Mouse (Mus musculus) intestine, embryonic 16.5 days (tissue): ENCODE results near the gene Slc10a2. TPM values are rescaled to one million over a fixed set of nuclear protein-coding genes. Genes with fewer than 3 reads are reported as not detected.
"Not testable (repeated sequence)": the region's sequence is repeated elsewhere in the genome, so short reads cannot be mapped to it uniquely, and the experiment has no call there.

Source experiments
- ATAC-seq: fragments of 200-750 bp; cut with Nextera tagmentation; 2 replicates; pipeline ENCODE4 v1.8.0; 2017; ENCODE audit warnings: moderate TSS enrichment, moderate library complexity
- H3K27ac ChIP-seq: fragments of 300-500 bp; sonication (generic); 2 replicates; pipeline ENCODE4 v1.5.1; 2014; ENCODE audit warnings: mild to moderate bottlenecking, low read length
- H3K27me3 ChIP-seq: fragments of 300-500 bp; sonication (generic); replicated peaks from 2 replicates; pipeline ENCODE4 v1.6.1; 2014; ENCODE audit warnings: low read length, control low read depth, mixed read lengths; ENCODE audit not compliant: control insufficient read depth, insufficient read depth
- H3K36me3 ChIP-seq: fragments of 300-500 bp; sonication (generic); 2 replicates; pipeline ENCODE4 v1.6.1; 2014; ENCODE audit warnings: low read length, control low read depth; ENCODE audit not compliant: control insufficient read depth, insufficient read depth
- H3K4me1 ChIP-seq: fragments of 300-500 bp; sonication (generic); 2 replicates; pipeline ENCODE4 v1.6.1; 2014; ENCODE audit warnings: low read length, control low read depth, mixed read lengths; ENCODE audit not compliant: control insufficient read depth, insufficient read depth
- H3K4me2 ChIP-seq: fragments of 300-500 bp; sonication (generic); 2 replicates; pipeline ENCODE4 v1.6.1; 2014; ENCODE audit warnings: low read depth, low read length, control low read depth
- H3K4me3 ChIP-seq: fragments of 300-500 bp; sonication (generic); 2 replicates; pipeline ENCODE4 v1.5.1; 2014; ENCODE audit warnings: mild to moderate bottlenecking, low read length
- H3K9ac ChIP-seq: fragments of 300-500 bp; sonication (generic); 2 replicates; pipeline ENCODE4 v1.6.1; 2014; ENCODE audit warnings: low read depth, low read length
- H3K9me3 ChIP-seq: fragments of 300-500 bp; sonication (generic); 2 replicates; pipeline ENCODE4 v1.6.1; 2016; ENCODE audit warnings: low read length, control low read depth; ENCODE audit not compliant: control insufficient read depth
- WGBS: fragments of 180-500 bp; shearing (Covaris S2); extraction: QIAGEN DNeasy Blood & Tissue Kit; methylation state at CpG from one replicate; pipeline ENCODE4 v1.1.7; 2014; 5-methylcytosine and 5-hydroxymethylcytosine counted together
- polyA plus RNA-seq: library from polyadenylated mRNA; unstranded; fragments of >200 nt; fragmentation: Nextera tagmentation; extraction: Ambion mirVana; gene quantifications from 2 replicates; pipeline ENCODE4 v1.2.1, GENCODE M21; 2015

Gene Slc10a2
- polyA plus RNA-seq = 0.80 and 0.81 TPM in 2 replicates

DNA sequence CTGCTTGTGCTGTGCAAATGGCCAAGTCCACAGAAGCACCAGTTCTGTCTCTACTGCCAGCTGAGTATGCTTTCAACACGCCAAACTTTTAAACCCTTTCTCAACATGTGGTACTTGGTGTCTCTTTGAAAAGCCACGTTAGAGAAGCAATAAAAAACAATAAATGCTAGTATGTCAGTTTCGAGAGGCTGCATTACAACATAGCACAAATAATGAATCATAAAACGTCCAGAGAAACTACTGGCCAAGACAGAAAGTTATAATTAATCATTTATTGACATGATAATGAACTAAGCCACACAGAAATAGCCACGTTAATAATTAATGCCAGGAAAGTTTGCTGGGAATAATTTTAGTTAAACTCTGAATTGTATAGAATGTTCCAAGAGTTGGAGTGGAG lies at the start of gene Slc10a2:
Gene Slc10a2, minus strand, starts transcription at position 166 of the 400 bp plus-strand sequence.
- H3K4me2 ChIP-seq = 0 out of 2 replicates have a peak within 1 kb of the TSS, but pooled peaks have one; percentile 12
- H3K4me1 ChIP-seq = no peaks in the 10 kb centered on the region
- H3K27ac ChIP-seq = no peak within 1 kb of the TSS
- 40% methylated on average over 5 of the region's 5 CpGs for WGBS
- 0 out of 2 replicates have a peak, but pooled peaks have one; percentile 37 for ATAC-seq
- H3K27me3 ChIP-seq = no peaks in the 10 kb centered on the region
- H3K4me3 ChIP-seq = no peak within 1 kb of the TSS
- no peak within 1 kb of the TSS for H3K9ac ChIP-seq
- H3K9me3 ChIP-seq = no peaks in the 10 kb centered on the region
- H3K36me3 ChIP-seq = no peaks in the 10 kb centered on the region

DNA sequence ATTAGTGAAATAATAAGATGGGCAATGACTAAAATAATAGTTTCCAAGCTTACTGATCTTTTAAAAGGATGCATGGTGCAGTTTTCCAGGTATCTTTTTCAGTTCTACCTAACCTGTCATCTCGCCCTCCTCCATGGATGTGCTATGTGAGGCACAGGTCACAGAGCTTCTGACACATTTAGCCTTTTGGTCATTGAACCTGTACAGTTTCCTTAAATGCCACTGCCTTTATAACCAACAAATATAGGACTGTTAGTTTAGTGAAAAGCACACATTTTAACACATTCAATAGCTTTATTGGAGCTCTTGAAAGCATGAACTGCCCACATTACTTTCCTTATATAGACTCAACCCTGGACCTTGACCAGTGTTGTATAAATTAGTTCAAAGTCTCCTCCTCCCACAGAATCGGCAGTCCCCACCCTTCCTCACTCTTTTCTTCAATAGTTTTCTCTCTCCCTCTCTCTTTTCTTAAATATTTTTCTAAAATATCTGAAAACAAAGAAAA lies 24.2 kb upstream of the Slc10a2 start:
- H3K9me3 ChIP-seq = no peaks in the 10 kb centered on the region
- H3K4me1 ChIP-seq = no peaks in the 10 kb centered on the region
- no peak overlapping the region for H3K4me3 ChIP-seq
- no peak overlapping the region for H3K9ac ChIP-seq
- H3K27ac ChIP-seq = no peak overlapping the region
- 61% methylated on average over 2 of the region's 2 CpGs for WGBS
- H3K36me3 ChIP-seq = no peaks in the 10 kb centered on the region
- peak; percentile 98 for ATAC-seq
- no peak overlapping the region for H3K4me2 ChIP-seq
- no peaks in the 10 kb centered on the region for H3K27me3 ChIP-seq

DNA sequence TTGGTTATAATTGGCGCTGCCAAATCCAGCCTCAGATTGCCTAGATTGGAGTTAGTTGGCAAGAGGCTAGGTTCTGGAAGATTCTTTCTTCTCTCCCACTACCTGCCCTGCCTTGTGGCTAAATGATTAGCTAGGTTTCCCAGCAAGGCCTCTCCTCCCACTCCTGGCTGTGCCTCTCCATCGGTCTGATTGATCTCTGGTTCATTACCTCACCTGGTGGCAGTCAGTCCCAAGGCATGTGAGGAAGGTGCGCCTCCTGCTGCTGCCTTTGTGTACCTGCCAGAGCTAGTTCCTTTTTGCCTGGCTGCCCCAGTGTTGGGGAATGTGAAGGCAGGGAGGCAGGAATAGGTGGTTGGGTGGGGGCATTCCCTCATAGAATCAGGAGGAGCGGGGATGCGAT lies 1.7 kb upstream of the Slc10a2 start:
- Histone ChIP-seq H3K4me3 (no peak overlapping the region), H3K9ac (no peak overlapping the region), H3K4me2 (no peak overlapping the region), H3K27ac (no peak overlapping the region), H3K36me3 (no peaks in the 10 kb centered on the region), H3K27me3 (no peaks in the 10 kb centered on the region), H3K9me3 (no peaks in the 10 kb centered on the region), H3K4me1 (no peaks in the 10 kb centered on the region)
- 56% methylated on average over 5 of the region's 5 CpGs for WGBS
- ATAC-seq = peak; percentile 97

DNA sequence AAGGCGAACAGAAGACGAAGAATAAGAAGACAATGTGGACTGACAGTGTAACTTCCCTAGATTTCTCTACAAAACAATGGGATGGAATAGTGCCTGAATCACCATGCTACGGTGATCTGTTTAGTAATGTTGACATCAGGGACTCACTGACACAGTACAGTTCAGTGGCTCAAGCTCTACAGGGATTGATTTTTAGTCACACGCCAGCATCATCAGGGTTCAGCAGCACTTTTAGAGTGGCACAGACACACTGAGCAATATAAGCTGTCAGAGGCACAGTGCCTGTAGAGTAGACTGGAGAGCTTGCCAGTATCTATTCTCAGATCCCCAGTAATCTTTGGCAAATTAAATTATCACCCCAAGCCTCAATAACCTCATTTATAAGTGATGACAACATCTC lies 9.8 kb downstream of the Slc10a2 start:
- H3K4me3 ChIP-seq = no peak overlapping the region
- ATAC-seq = no peak
- WGBS = 78% methylated on average over 4 of the region's 4 CpGs

DNA sequence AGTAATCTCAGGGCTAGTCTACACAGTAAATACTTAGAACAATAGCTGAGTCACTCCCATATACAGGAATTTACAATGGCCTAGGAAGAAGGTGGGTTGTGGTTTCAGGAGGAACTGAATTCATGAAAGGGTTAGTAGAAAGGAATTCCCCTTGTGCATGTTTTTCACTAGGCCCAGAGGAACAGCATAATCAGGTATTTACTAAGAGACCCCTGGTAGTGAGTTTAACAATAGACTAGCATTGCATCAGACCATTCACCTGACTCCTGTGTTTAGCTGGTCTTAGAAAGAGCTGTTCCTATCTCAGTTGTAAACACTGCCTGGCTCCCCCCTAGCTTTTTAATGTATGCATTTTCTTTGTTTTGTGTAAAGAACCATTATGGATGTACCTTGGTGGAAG lies 11.2 kb downstream of the Slc10a2 start:
- not testable (repeated sequence) for H3K4me3 ChIP-seq, H3K4me1 ChIP-seq, H3K4me2 ChIP-seq, H3K27me3 ChIP-seq, H3K9me3 ChIP-seq, H3K27ac ChIP-seq, ATAC-seq, H3K9ac ChIP-seq, H3K36me3 ChIP-seq

More for the DNA sequence above, 9.8 kb downstream of the Slc10a2 start:
- H3K4me1 ChIP-seq = no peaks in the 10 kb centered on the region
- H3K9me3 ChIP-seq = no peaks in the 10 kb centered on the region
- no peak overlapping the region for H3K4me2 ChIP-seq
- H3K9ac ChIP-seq = no peak overlapping the region
- H3K27ac ChIP-seq = no peak overlapping the region
- no peaks in the 10 kb centered on the region for H3K27me3 ChIP-seq
- no peaks in the 10 kb centered on the region for H3K36me3 ChIP-seq

DNA sequence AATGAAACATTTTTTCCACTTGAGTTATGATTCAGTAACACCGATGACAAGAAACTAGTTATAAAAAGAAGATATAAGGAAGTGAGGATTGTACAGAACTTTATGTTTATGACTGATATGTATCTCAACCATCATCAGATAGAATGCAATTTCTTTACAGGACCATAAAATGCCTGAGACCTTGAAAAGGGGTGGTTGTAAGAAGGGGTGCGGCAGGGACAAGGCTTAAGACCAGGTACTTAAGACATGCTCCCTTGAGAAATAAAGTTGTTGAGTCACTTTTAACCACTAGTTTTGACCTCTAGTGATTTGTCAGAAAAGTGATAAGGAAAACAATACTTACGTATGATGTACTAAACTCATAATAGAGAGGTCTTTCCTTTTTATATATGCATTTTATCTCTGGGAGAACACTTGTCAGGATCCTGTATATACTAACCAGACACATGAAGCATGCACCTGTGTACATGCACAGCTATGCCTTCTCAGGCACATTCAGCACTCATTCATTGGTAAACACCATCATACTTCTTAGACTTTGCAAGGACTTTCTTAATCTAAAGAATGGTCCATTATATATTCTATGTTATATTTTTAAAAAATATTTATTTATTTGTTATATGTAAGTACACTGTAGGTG lies 31.4 kb downstream of the Slc10a2 start:
- 75% methylated on average over 3 of the region's 3 CpGs for WGBS
- peak; percentile 90 for ATAC-seq
- no peaks in the 10 kb centered on the region for H3K9me3 ChIP-seq
- H3K27ac ChIP-seq = no peak overlapping the region
- H3K4me1 ChIP-seq = no peaks in the 10 kb centered on the region
- no peaks in the 10 kb centered on the region for H3K36me3 ChIP-seq
- H3K27me3 ChIP-seq = no peaks in the 10 kb centered on the region
- no peak overlapping the region for H3K4me2 ChIP-seq
- H3K4me3 ChIP-seq = no peak overlapping the region
- H3K9ac ChIP-seq = no peak overlapping the region

DNA sequence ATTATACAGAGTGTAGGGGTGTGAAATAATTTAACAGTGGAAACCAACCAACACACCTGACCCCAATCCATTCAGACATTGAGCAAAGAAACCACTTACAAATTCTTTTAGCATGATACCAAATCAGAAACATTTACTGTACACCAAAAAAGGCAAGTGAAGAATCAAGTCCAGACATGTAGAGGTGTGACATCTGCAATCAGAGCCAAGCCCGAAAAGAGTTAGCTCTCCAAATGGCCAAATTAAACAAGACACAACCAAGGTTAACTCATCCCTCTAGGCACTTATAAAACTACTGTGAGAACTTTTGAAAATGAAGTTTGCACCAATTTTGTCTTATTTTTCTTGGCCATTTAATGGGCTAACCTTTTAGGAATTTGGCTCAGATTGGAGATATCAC lies 46.3 kb downstream of the Slc10a2 start:
- no peaks in the 10 kb centered on the region for H3K4me1 ChIP-seq
- 88% methylated on average over 1 of the region's 1 CpGs for WGBS
- no peaks in the 10 kb centered on the region for H3K9me3 ChIP-seq
- no peaks in the 10 kb centered on the region for H3K36me3 ChIP-seq
- ATAC-seq = no peak
- no peak overlapping the region for H3K4me2 ChIP-seq
- no peak overlapping the region for H3K9ac ChIP-seq
- no peak overlapping the region for H3K27ac ChIP-seq
- no peaks in the 10 kb centered on the region for H3K27me3 ChIP-seq
- H3K4me3 ChIP-seq = no peak overlapping the region

DNA sequence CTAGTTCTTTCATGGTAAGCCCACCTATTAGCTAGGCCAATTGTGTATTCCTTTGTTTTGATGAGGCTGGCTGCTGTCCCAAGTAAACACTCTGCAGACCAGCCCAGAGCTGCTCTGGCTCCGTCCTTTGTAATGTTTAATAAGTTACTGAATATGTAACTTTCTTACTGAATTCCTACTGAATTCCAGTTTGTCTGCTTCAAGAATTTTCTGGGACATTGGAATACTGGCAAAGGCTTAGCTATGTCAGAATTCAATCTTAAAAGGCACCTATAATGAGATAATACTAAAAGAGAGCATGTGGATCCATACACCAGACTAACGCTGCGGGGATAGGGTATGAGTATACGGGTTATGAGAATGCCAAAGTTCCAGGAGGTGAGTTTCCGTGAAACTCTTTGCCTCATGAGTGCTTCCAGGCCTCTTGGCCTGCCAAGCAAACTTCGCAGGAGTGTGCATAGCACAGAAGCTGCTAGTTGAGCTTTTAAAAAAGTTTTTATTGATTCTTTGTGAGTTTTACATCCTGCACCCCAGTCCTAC lies 60.7 kb downstream of the Slc10a2 start:
- ATAC-seq, H3K9ac ChIP-seq, H3K9me3 ChIP-seq, H3K4me3 ChIP-seq, H3K36me3 ChIP-seq, H3K27ac ChIP-seq, H3K4me2 ChIP-seq, H3K4me1 ChIP-seq, H3K27me3 ChIP-seq: not testable (repeated sequence)
- whole genome bisulfite sequencing = 86% methylated on average over 6 of the region's 6 CpGs

DNA sequence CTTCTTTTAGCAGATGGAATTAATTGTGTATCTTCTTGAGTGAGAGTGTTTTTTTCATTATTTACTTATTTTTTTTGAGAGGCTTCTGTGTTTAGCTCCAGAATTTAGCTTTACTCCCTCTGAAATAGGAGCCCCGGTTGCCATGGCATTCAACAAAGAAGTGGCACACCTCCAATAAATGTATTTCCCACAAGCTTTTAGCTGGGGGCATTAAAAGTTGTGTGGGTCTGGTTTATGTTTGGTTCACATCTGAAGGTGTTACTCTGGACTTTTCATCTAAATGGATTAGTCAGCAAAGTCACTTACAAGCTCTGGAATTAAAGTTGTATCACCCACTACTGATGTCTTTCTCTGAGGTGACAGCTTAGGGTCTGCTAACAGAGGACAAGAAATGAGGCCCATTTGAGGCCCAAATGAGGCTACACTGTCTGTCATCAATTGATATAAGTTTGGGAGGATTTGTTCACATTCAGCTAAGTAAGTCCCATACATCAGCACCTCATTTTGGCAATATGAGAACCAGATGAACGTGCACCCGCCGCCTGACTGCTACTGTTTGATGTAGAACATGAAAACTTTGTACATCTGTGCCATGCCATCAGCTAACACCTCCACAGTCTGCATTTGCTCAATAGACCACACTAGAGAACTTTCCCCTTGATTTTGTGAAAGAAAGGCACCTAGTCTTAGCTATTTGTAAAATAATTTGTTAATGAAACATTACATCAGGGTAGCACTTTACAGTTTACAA lies 66.2 kb downstream of the Slc10a2 start:
- WGBS = 78% methylated on average over 4 of the region's 4 CpGs
- no peak overlapping the region for H3K4me2 ChIP-seq
- H3K9me3 ChIP-seq = no peaks in the 10 kb centered on the region
- H3K9ac ChIP-seq = no peak overlapping the region
- no peaks in the 10 kb centered on the region for H3K36me3 ChIP-seq
- H3K27me3 ChIP-seq = no peaks in the 10 kb centered on the region
- H3K27ac ChIP-seq = no peak overlapping the region
- no peak for ATAC-seq
- no peak overlapping the region for H3K4me3 ChIP-seq
- no peaks in the 10 kb centered on the region for H3K4me1 ChIP-seq
